Mouse (Mus musculus) forebrain, embryonic 16.5 days (tissue): ENCODE measurements at regions not wholly inside any gene's neighbourhood (a gene's known extent, or its start where the extent isn't known, plus 50 kb on each side); places are given as distances from the start of the nearest gene placed in this dataset.

Experiments used
- ATAC-seq: fragments of 200-750 bp; cut with Nextera tagmentation; 2 replicates; pipeline ENCODE4 v1.8.0; 2017; ENCODE audit warnings: mild to moderate bottlenecking, moderate library complexity
- H3K27ac ChIP-seq: fragments of 300-500 bp; sonication (generic); 2 replicates; pipeline ENCODE4 v1.5.1; 2014; ENCODE audit warnings: low read length, control low read depth
- H3K27me3 ChIP-seq: fragments of 300-500 bp; sonication (generic); replicated peaks from 2 replicates; pipeline ENCODE4 v1.6.1; 2014; ENCODE audit warnings: low read length; ENCODE audit not compliant: control insufficient read depth, insufficient read depth
- H3K36me3 ChIP-seq: fragments of 300-500 bp; sonication (generic); 2 replicates; pipeline ENCODE4 v1.6.1; 2014; ENCODE audit not compliant: control insufficient read depth, insufficient read depth
- H3K4me1 ChIP-seq: fragments of 300-500 bp; sonication (generic); replicated peaks from 2 replicates; pipeline ENCODE4 v1.6.1; 2014; ENCODE audit warnings: low read length; ENCODE audit not compliant: control insufficient read depth, insufficient read depth
- H3K4me2 ChIP-seq: fragments of 300-500 bp; sonication (generic); 2 replicates; pipeline ENCODE4 v1.6.1; 2014; ENCODE audit warnings: mild to moderate bottlenecking, low read length, control low read depth
- H3K4me3 ChIP-seq: fragments of 300-500 bp; sonication (generic); replicated peaks from 2 replicates; pipeline ENCODE4 v1.5.1; 2014; ENCODE audit warnings: mild to moderate bottlenecking, low read length, control low read depth
- H3K9ac ChIP-seq: fragments of 300-500 bp; sonication (generic); replicated peaks from 2 replicates; pipeline ENCODE4 v1.6.1; 2014; ENCODE audit warnings: low read depth, low read length, control low read depth
- H3K9me3 ChIP-seq: fragments of 300-500 bp; sonication (generic); 2 replicates; pipeline ENCODE4 v1.6.1; 2016; ENCODE audit warnings: low read length; ENCODE audit not compliant: control insufficient read depth
- WGBS: fragments of 180-500 bp; shearing (Covaris S2); extraction: QIAGEN DNeasy Blood & Tissue Kit; methylation state at CpG from one replicate; pipeline ENCODE4 v1.1.7; 2014; 5-methylcytosine and 5-hydroxymethylcytosine counted together

- no peak overlapping the region for H3K9ac ChIP-seq
- peaks cover 3% of the 10 kb centered on the region; the same call in 1 of the 2 replicates for H3K4me1 ChIP-seq
- H3K36me3 ChIP-seq, result no peaks in the 10 kb centered on the region
- no peak overlapping the region for H3K27ac ChIP-seq
- ATAC-seq, result peak; percentile 72
- H3K4me3 ChIP-seq, result no peak overlapping the region
- no peaks in the 10 kb centered on the region for H3K27me3 ChIP-seq
- no peaks in the 10 kb centered on the region for H3K9me3 ChIP-seq
- WGBS, result 72% methylated on average over 5 of the region's 5 CpGs
- H3K4me2 ChIP-seq, result no peak overlapping the region
Measured at GRCm38 (mm10) chr10:21762516-21762915, 119.5 kb upstream of the Sgk1 start.

DNA sequence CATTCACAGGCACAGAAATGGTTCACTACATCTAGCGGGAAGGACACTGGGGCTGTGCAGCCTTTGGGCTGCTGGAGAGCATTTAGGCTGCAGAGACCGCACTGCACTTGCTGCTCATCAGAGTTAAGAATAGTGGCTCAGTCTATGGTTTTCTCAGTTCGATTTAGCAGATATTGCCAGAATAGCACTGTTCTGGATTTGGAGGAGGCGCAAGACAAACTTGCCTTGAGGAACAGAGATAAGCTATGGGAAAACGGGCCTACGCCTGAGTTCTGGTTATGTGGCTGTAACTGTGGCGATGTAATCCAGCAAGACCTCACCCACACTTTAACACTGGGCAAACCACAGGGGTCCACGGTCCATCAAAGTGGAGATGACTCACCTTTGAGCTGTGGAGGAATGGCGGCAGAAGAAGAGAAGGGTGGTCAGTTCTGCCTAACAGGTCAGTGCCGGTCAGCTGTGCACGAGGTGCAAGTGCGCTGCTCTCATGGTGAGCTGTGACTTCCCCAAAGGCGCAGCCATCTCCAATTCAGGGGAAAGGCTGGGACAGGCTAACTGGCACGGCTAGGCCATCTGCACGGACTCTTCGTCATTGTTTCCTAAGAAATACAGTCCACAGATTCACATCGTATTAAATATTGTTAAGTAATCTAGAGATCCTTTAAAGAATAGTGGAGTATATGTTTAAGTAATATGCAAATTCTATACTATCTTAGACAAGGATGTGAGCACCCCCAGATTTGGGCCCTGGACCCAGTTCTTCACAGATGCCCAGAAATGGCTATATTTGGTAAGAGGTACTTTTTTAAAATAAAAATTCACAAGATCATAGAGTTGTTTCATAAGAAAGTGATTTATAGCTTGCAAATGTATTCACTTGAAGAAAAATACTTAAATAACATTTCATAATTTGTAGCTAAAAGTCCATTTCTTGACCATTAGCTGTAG lies 118.7 kb upstream of the Sgk1 start:
- Histone ChIP-seq H3K36me3 (no peaks in the 10 kb centered on the region), H3K9me3 (no peaks in the 10 kb centered on the region), H3K4me2 (no peak overlapping the region), H3K4me3 (no peak overlapping the region), H3K4me1 (peaks cover 3% of the 10 kb centered on the region; the same call in 1 of the 2 replicates), H3K27ac (no peak overlapping the region), H3K9ac (no peak overlapping the region), H3K27me3 (no peaks in the 10 kb centered on the region)
- WGBS, result 92% methylated on average over 17 of the region's 17 CpGs
- ATAC-seq, result peak; percentile 34

DNA sequence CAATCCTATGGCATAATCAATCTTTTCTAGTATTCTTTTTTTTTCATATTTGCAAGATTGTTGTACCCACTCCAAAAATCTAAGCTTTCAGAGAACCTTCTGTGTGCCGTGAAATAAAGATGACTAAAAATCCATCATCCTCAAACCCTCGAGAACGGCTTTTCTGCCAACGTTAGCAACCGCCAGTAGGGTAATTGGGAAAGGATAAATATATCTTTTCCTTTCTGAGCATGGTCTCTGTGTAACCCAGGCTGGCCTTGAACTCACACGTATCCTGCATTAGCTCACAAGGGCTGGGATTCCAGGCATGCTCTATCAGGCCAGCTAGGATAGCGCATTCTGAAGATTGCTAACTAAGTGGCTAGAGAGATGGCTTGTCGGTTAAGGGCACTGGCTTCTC lies 117.9 kb upstream of the Sgk1 start:
- H3K27me3 ChIP-seq, result no peaks in the 10 kb centered on the region
- no peak overlapping the region for H3K9ac ChIP-seq
- ATAC-seq, result no peak
- no peak overlapping the region for H3K27ac ChIP-seq
- peaks cover 3% of the 10 kb centered on the region; the same call in 1 of the 2 replicates for H3K4me1 ChIP-seq
- no peaks in the 10 kb centered on the region for H3K9me3 ChIP-seq
- H3K36me3 ChIP-seq, result no peaks in the 10 kb centered on the region
- 81% methylated on average over 8 of the region's 8 CpGs for WGBS
- no peak overlapping the region for H3K4me3 ChIP-seq
- no peak overlapping the region for H3K4me2 ChIP-seq

- ATAC-seq, result no peak
- WGBS, result 87% methylated on average over 13 of the region's 13 CpGs
Measured at GRCm38 (mm10) chr10:21764891-21765290, 117.1 kb upstream of the Sgk1 start.

GRCm38 (mm10) chr10:21773548-21773947 lies 108.4 kb upstream of the Sgk1 start:
- Histone ChIP-seq H3K27ac (no peak overlapping the region), H3K36me3 (no peaks in the 10 kb centered on the region), H3K4me3 (no peak overlapping the region), H3K4me1 (peaks cover 8% of the 10 kb centered on the region), H3K9me3 (no peaks in the 10 kb centered on the region), H3K4me2 (no peak overlapping the region), H3K9ac (no peak overlapping the region), H3K27me3 (no peaks in the 10 kb centered on the region)
- no peak for ATAC-seq
- WGBS, result 49% methylated on average over 4 of the region's 4 CpGs

More at GRCm38 (mm10) chr10:21764891-21765290, 117.1 kb upstream of the Sgk1 start:
- Histone ChIP-seq H3K4me1 (peaks cover 3% of the 10 kb centered on the region; the same call in 1 of the 2 replicates), H3K9ac (no peak overlapping the region), H3K27ac (no peak overlapping the region), H3K4me3 (no peak overlapping the region), H3K27me3 (no peaks in the 10 kb centered on the region), H3K4me2 (no peak overlapping the region), H3K9me3 (no peaks in the 10 kb centered on the region), H3K36me3 (no peaks in the 10 kb centered on the region)

GRCm38 (mm10) chr10:21775441-21775840 lies 106.5 kb upstream of the Sgk1 start:
- 90% methylated on average over 5 of the region's 5 CpGs for WGBS
- no peak for ATAC-seq
- H3K4me3 ChIP-seq, result no peak overlapping the region

DNA sequence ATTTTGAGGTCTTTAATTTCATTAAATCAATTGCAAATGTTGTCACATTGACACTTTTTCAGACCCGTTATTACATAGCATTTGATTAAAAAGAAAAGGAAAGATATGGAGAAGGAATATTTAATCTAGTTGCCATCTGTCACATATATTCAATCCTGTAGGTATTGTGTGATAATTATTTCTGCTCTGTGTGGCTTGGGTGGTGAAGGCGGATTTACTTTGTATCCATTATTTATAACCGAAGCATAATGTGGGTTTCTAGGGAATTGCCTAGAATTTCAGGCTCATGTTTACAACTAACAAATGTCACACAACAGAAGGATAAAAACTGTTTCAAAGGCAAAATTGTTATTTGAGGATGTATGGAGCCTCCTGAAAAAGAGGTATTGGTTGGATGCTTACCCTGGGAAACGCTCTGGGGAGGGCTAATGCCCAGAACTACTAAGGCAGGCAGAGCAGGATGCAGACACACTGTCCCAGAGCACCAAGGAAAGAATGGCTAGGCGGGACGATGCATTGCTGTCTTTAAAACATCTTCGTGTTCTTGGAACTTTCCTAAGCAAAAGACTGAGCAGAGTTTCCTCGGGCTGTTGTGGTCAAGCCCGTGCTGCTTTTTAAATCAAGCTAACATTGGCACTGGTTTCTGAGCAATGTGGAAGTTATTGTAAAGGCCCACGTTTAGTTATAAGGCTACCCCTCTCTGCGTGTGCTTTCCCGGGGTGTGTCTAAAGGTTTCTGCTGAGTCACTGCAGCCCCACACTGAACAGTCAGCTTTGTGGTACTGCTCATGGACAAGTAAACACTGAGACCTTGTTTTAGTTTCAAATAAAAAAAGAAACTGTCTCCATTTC lies 105.8 kb upstream of the Sgk1 start:
- WGBS, result 56% methylated on average over 12 of the region's 12 CpGs
- Histone ChIP-seq H3K27ac (no peak overlapping the region), H3K27me3 (no peaks in the 10 kb centered on the region), H3K4me2 (no peak overlapping the region), H3K36me3 (no peaks in the 10 kb centered on the region), H3K4me3 (no peak overlapping the region), H3K9me3 (no peaks in the 10 kb centered on the region), H3K9ac (no peak overlapping the region), H3K4me1 (peaks cover 8% of the 10 kb centered on the region)
- ATAC-seq, result peak; percentile 57; the same call in 1 of the 2 replicates

More at GRCm38 (mm10) chr10:21775441-21775840, 106.5 kb upstream of the Sgk1 start:
- no peak overlapping the region for H3K4me2 ChIP-seq
- no peak overlapping the region for H3K9ac ChIP-seq
- H3K27ac ChIP-seq, result no peak overlapping the region
- H3K9me3 ChIP-seq, result no peaks in the 10 kb centered on the region
- H3K4me1 ChIP-seq, result peaks cover 8% of the 10 kb centered on the region
- no peaks in the 10 kb centered on the region for H3K27me3 ChIP-seq
- H3K36me3 ChIP-seq, result no peaks in the 10 kb centered on the region

- no peak; the same call in 1 of the 2 replicates for ATAC-seq
- Histone ChIP-seq H3K4me2 (no peak overlapping the region), H3K27me3 (no peaks in the 10 kb centered on the region), H3K9ac (no peak overlapping the region), H3K36me3 (no peaks in the 10 kb centered on the region), H3K4me3 (no peak overlapping the region), H3K27ac (no peak overlapping the region), H3K9me3 (no peaks in the 10 kb centered on the region), H3K4me1 (peaks cover 8% of the 10 kb centered on the region)
- WGBS, result 76% methylated on average over 8 of the region's 8 CpGs
Measured at GRCm38 (mm10) chr10:21776762-21777080, 105.3 kb upstream of the Sgk1 start.

GRCm38 (mm10) chr10:21777103-21777502 lies 104.9 kb upstream of the Sgk1 start:
- Histone ChIP-seq H3K9ac (no peak overlapping the region), H3K4me3 (no peak overlapping the region), H3K4me2 (no peak overlapping the region), H3K36me3 (no peaks in the 10 kb centered on the region), H3K4me1 (peaks cover 8% of the 10 kb centered on the region), H3K9me3 (no peaks in the 10 kb centered on the region), H3K27me3 (no peaks in the 10 kb centered on the region), H3K27ac (no peak overlapping the region)
- WGBS, result 88% methylated on average over 3 of the region's 3 CpGs
- no peak for ATAC-seq
